Mouse (Mus musculus) heart, adult 2 months (tissue): ENCODE results near the gene Nipbl. TPM values are rescaled to one million over a fixed set of nuclear protein-coding genes. Genes with fewer than 3 reads are reported as not detected.

Source experiments
- DNase-seq, 2 experiments: peaks; one replicate each; pipeline ENCODE4 v3.0.0; 2021
- H3K27ac ChIP-seq: fragments of 200-600 bp; 2 replicates; pipeline ENCODE4 v1.8.1; 2022
- H3K27me3 ChIP-seq: fragments of 200-500 bp; 2 replicates; pipeline ENCODE4 v1.6.1; 2012; ENCODE audit warnings: mild to moderate bottlenecking, low read length, inconsistent platforms, mixed read lengths; ENCODE audit not compliant: control insufficient read depth, insufficient read depth
- H3K36me3 ChIP-seq: fragments of 200-500 bp; 2 replicates; pipeline ENCODE4 v1.6.1; 2012; ENCODE audit warnings: low read length, inconsistent platforms; ENCODE audit not compliant: control insufficient read depth, insufficient read depth
- H3K4me1 ChIP-seq: fragments of 200-500 bp; 2 replicates; pipeline ENCODE4 v1.6.1; 2011; ENCODE audit warnings: low read length; ENCODE audit not compliant: control insufficient read depth, insufficient read depth
- H3K4me3 ChIP-seq: fragments of 200-600 bp; 2 replicates; pipeline ENCODE4 v1.8.1; 2022
- H3K79me2 ChIP-seq: fragments of 200-500 bp; replicated peaks from 2 replicates; pipeline ENCODE4 v1.6.1; 2012; ENCODE audit warnings: mild to moderate bottlenecking, inconsistent platforms, low read length, moderate library complexity, mixed read lengths; ENCODE audit not compliant: control insufficient read depth, insufficient read depth
- H3K9ac ChIP-seq: fragments of 200-500 bp; 2 replicates; pipeline ENCODE4 v1.6.1; 2012; ENCODE audit warnings: low read depth, mild to moderate bottlenecking, control low read depth, inconsistent platforms, low read length, mixed read lengths
- CTCF ChIP-seq: fragments of 200-600 bp; IDR thresholded peaks from 2 replicates; pipeline ENCODE4 v1.8.1; 2022; ENCODE audit warnings: antibody characterized with exemption, mild to moderate bottlenecking, moderate library complexity
- EP300 ChIP-seq: fragments of 200-500 bp; IDR thresholded peaks from 2 replicates; pipeline ENCODE4 v1.6.1; 2011; ENCODE audit warnings: low read depth, low read length, control low read depth; ENCODE audit not compliant: insufficient read depth
- POLR2A ChIP-seq: fragments of 200-500 bp; IDR thresholded peaks from 2 replicates; pipeline ENCODE4 v1.6.1; 2011; ENCODE audit warnings: mild to moderate bottlenecking, low read depth, low read length, control low read depth; ENCODE audit not compliant: insufficient read depth
- WGBS: fragments of 180-500 bp; shearing (Covaris S2); methylation state at CpG from one replicate; pipeline ENCODE4 v1.1.7; 2018; 5-methylcytosine and 5-hydroxymethylcytosine counted together
- intact Hi-C: fragments of 180-260 bp; cut with DNase I; formaldehyde crosslinking; loops from one replicate; pipeline ENCODE4 v1.15.1; 2025
- polyA plus RNA-seq: library from polyadenylated mRNA; depleted of rRNA; stranded (reverse); fragments of >200 nt; gene quantifications from 2 replicates; pipeline ENCODE4 v1.2.3, GENCODE M21; 2012; rRNA removed
- total RNA-seq, 2 experiments: library from RNA; stranded (reverse); gene quantifications; 2 replicates each; pipeline ENCODE4 v1.2.3; 2021

Nipbl gene
- total and polyA plus RNA-seq, 3 experiments, result 4.1 to 29.5 (median 26.6) TPM

DNA sequence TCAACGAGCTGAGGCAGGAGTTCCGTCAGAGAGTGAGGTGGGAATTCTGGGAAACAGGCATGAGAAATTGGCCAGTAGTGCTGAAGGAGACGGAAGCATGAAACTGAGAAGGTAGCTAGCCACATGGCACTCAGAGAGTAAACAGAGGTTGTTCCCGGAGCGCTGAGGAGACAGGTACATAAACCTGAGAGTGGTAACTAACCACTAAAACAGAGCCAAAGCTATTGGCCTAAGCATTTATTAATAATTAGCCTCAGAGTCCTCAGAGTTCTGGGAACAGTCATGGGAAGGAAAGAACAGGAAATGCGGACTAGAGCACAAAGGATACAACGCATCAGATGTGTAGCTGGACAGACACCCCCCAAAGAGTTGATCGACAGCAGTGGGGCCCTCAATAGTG lies 176.0 kb downstream of the Nipbl start:
- intact Hi-C loops, result no loop called here
- Histone ChIP-seq H3K9ac (no peak overlapping the region), H3K27ac (no peak overlapping the region), H3K79me2 (no peaks in the 10 kb centered on the region), H3K4me1 (no peaks in the 10 kb centered on the region), H3K27me3 (no peaks in the 10 kb centered on the region), H3K4me3 (no peak overlapping the region), H3K36me3 (no peaks in the 10 kb centered on the region)
- TF ChIP-seq CTCF (no peak), EP300 (no peak), POLR2A (no peak)
- 93% methylated on average over 8 of the region's 8 CpGs for WGBS
- DNase-seq, result no peak

DNA sequence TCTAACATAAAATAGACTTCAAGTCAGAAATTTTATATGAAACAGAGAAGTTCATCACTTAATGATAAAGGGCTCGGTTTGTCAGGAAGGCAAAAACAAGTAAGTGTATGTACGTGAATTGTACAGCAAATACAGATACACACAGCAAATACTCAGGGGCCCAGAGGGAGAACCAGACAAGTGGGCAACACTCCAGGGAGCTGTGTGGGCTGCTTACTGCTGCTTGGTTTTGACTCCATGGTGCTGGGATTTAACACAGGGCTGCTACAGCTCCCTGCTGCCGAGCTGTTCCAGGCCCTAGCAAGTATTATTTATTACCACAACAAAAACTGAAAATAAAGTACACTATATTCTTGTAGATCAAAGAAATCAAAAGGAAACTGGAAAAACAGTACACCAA lies 177.1 kb downstream of the Nipbl start:
- Histone ChIP-seq H3K4me3 (no peak overlapping the region), H3K27me3 (no peaks in the 10 kb centered on the region), H3K79me2 (no peaks in the 10 kb centered on the region), H3K9ac (no peak overlapping the region), H3K27ac (no peak overlapping the region), H3K36me3 (no peaks in the 10 kb centered on the region), H3K4me1 (no peaks in the 10 kb centered on the region)
- TF ChIP-seq EP300, result no peak
- TF ChIP-seq CTCF, result no peak
- no peak for TF ChIP-seq POLR2A
- 92% methylated on average over 3 of the region's 3 CpGs for whole genome bisulfite sequencing
- intact Hi-C loops, result no loop called here
- DNase-seq, result no peak

DNA sequence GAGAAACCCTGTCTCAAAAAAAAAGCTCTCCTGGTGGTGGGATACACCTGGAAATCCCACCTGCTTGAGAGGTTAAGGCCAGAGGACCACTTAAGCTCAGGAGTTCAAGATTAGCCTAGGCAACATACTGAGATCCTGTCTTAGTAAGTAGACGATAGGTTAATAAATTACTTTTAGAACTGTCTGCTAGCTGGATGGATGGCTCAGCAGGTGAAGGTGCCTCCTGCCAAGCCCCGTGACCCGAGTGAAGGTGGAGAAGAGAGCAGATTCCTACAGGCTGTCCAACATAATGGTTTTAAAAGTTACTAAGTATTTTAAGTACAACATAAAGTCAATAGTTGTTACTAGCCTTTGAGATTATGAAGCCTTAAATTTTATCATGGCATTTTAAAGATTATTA lies 178.3 kb downstream of the Nipbl start:
- DNase-seq, result no peak
- H3K4me3 ChIP-seq, result no peak overlapping the region

More for the DNA sequence above, 178.3 kb downstream of the Nipbl start:
- intact Hi-C loops, result no loop called here
- Histone ChIP-seq H3K36me3 (no peaks in the 10 kb centered on the region), H3K27ac (no peak overlapping the region), H3K27me3 (no peaks in the 10 kb centered on the region), H3K4me1 (no peaks in the 10 kb centered on the region), H3K9ac (no peak overlapping the region), H3K79me2 (no peaks in the 10 kb centered on the region)
- WGBS, result 94% methylated on average over 3 of the region's 3 CpGs
- no peak for TF ChIP-seq POLR2A
- TF ChIP-seq EP300, result no peak
- no peak for TF ChIP-seq CTCF

Other genes starting within 250 kb of the Nipbl start
- not detected for gene Gm2310, start 75.5 kb upstream of the Nipbl start, total RNA-seq
- gene Gm2310, start 75.5 kb upstream of the Nipbl start, polyA plus RNA-seq, result not detected in 2 replicates